Mouse (Mus musculus): ENCODE results near the gene Gm42957.

- TF ChIP-seq GATA1 (IDR thresholded peaks at IDR 0.05; ENCODE audit: low read length) (no peak), TAL1 (IDR thresholded peaks at IDR 0.05; ENCODE audit: low read length) (no peak)
Measured at GRCm38 (mm10) chr3:96596228-96596707, 39.0 kb upstream of the Gm42957 start, which contains the start of gene Ankrd34a.

All from erythroblast, embryonic 14.5 days (primary cell).